21 mouse cellular contexts compared by ENCODE assay signal in the genomic region with DNA sequence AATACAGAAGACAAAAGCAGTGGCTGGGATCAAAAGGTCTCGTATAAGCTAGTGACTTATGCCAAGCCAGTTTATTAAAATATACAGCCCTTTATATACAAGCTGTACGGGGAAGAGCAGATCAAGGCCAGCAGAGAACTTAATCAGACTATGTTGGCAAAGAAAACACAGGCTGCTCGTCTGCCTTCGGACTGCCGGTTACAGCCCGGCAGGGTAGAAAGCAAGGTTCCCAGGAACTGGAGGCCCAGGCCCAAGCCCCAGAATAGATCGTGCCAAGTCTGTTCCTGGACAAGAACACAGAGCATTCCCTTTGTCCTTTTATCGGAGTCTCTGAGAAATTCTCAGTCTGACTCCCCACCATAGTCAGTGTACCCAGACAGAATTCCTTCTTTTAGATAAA. TPM values are rescaled to one million over a fixed set of nuclear protein-coding genes. Genes with fewer than 3 reads are reported as not detected.
"Had no signal": no experiment of that assay in that cellular context is flagged by ENCODE, and none has a peak within 500 bp of the region (broad histone marks: within the 10 kb centered on the region; RNA-seq: fewer than 3 reads in every experiment).

No protein-coding gene starts in this region.

- H3K9me3 ChIP-seq: limb, embryonic 12.5 days; liver, embryonic 13.5 days; neural tube, embryonic 12.5 days had no signal

- H3K27ac ChIP-seq: left cerebral cortex, adult 2 months; limb, embryonic 12.5 days; liver, embryonic 13.5 days; neural tube, embryonic 12.5 days had no signal

- ATAC-seq: inflammation-experienced regulatory T-cells, adult 6 months; intestine, postnatal 0 days; liver, postnatal 0 days had no signal

- H3K4me3 ChIP-seq: left cerebral cortex, adult 2 months; limb, embryonic 12.5 days; liver, embryonic 13.5 days; neural tube, embryonic 12.5 days had no signal

- H3K4me1 ChIP-seq: limb, embryonic 12.5 days; liver, embryonic 13.5 days; neural tube, embryonic 12.5 days had no signal

- H3K4me2 ChIP-seq: limb, embryonic 12.5 days; liver, embryonic 13.5 days; neural tube, embryonic 12.5 days had no signal

- H3K9ac ChIP-seq: limb, embryonic 12.5 days; liver, embryonic 13.5 days; liver, postnatal 0 days; neural tube, embryonic 12.5 days had no signal

- H3K36me3 ChIP-seq: limb, embryonic 12.5 days; liver, embryonic 13.5 days; neural tube, embryonic 12.5 days had no signal

- DNase-seq: kidney, adult 8-10 months; kidney, postnatal 25 days; liver; liver, embryonic 13.5 days; liver, postnatal 0 days; midbrain, embryonic 14.5 days; right cerebral cortex, postnatal 4 days; spleen, adult 18-20 months; thymus, adult 2 months; thymus, postnatal 25 days had no signal

- H3K27me3 ChIP-seq: limb, embryonic 12.5 days; liver, embryonic 13.5 days; neural tube, embryonic 12.5 days had no signal

RNA-seq across cellular contexts. Expression of a gene that starts 25.7 kb away (rescaled TPM):
- total RNA-seq: layer of hippocampus, postnatal 25 days; left cerebral cortex, adult 2 months; left cerebral cortex, postnatal 14 days; megakaryocyte progenitor cell, adult 5-6 weeks; monocyte, adult 5-6 weeks; neutrophil, adult 5-6 weeks had no signal
- polyA plus RNA-seq: inflammation-experienced regulatory T-cells, adult 6 months; limb, embryonic 12.5 days; midbrain, embryonic 14.5 days; neural tube, embryonic 12.5 days; urinary bladder, adult 2 months had no signal

RNA-seq across cellular contexts. Expression of a gene that starts 44.0 kb away (rescaled TPM):
- total RNA-seq: left cerebral cortex, adult 2 months; left cerebral cortex, postnatal 14 days; megakaryocyte progenitor cell, adult 5-6 weeks; monocyte, adult 5-6 weeks; neutrophil, adult 5-6 weeks had no signal
- polyA plus RNA-seq: inflammation-experienced regulatory T-cells, adult 6 months; urinary bladder, adult 2 months had no signal
